Mouse (Mus musculus): ENCODE measurements at regions not wholly inside any gene's neighbourhood (a gene's known extent, or its start where the extent isn't known, plus 50 kb on each side); places are given as distances from the start of the nearest gene placed in this dataset.

- WGBS: 46% methylated on average over 6 of the region's 6 CpGs
- no peaks in the 10 kb centered on the region for H3K27me3 ChIP-seq (replicated peaks)
- no peak overlapping the region for H3K27ac ChIP-seq
- ATAC-seq (replicated peaks): no peak
- no peak overlapping the region for H3K4me3 ChIP-seq
- no peaks in the 10 kb centered on the region for H3K9me3 ChIP-seq
- peaks cover 7% of the 10 kb centered on the region for H3K4me1 ChIP-seq
- no peak overlapping the region for H3K4me2 ChIP-seq
- H3K9ac ChIP-seq: no peak overlapping the region
- H3K36me3 ChIP-seq (replicated peaks): no peaks in the 10 kb centered on the region
These were observed 100.4 kb upstream of the Gm9747 start for GRCm38 (mm10) chr1:82132536-82132935.

- Histone ChIP-seq H3K4me3 (no peak overlapping the region), H3K36me3 (replicated peaks) (no peaks in the 10 kb centered on the region), H3K4me2 (no peak overlapping the region), H3K27ac (no peak overlapping the region), H3K4me1 (peaks cover 3% of the 10 kb centered on the region), H3K9ac (no peak overlapping the region), H3K9me3 (no peaks in the 10 kb centered on the region), H3K27me3 (replicated peaks) (no peaks in the 10 kb centered on the region)
- WGBS: 90% methylated on average over 2 of the region's 2 CpGs
- ATAC-seq (replicated peaks): no peak
These were observed 98.0 kb upstream of the Gm9747 start for GRCm38 (mm10) chr1:82134938-82135337.

GRCm38 (mm10) chr1:82135761-82136331 lies 97.1 kb upstream of the Gm9747 start:
- Histone ChIP-seq H3K9ac (no peak overlapping the region), H3K4me2 (no peak overlapping the region), H3K4me1 (no peaks in the 10 kb centered on the region; the same call in 1 of the 2 replicates), H3K4me3 (no peak overlapping the region), H3K27ac (no peak overlapping the region; the same call in none of the 2 replicates), H3K9me3 (no peaks in the 10 kb centered on the region), H3K27me3 (replicated peaks) (no peaks in the 10 kb centered on the region), H3K36me3 (replicated peaks) (no peaks in the 10 kb centered on the region)
- ATAC-seq (replicated peaks): peak; percentile 48
- WGBS: 59% methylated on average over 8 of the region's 8 CpGs

- Histone ChIP-seq H3K4me2 (no peak overlapping the region), H3K27ac (no peak overlapping the region), H3K4me3 (no peak overlapping the region), H3K9me3 (no peaks in the 10 kb centered on the region), H3K27me3 (replicated peaks) (no peaks in the 10 kb centered on the region), H3K9ac (no peak overlapping the region), H3K36me3 (replicated peaks) (no peaks in the 10 kb centered on the region), H3K4me1 (no peaks in the 10 kb centered on the region)
- ATAC-seq (replicated peaks): no peak
- WGBS: 88% methylated on average over 2 of the region's 2 CpGs
These were observed 87.7 kb upstream of the Gm9747 start for GRCm38 (mm10) chr1:82145256-82145655.

- no peak overlapping the region for H3K4me3 ChIP-seq
- H3K36me3 ChIP-seq (replicated peaks): no peaks in the 10 kb centered on the region
- H3K4me2 ChIP-seq: no peak overlapping the region
- no peaks in the 10 kb centered on the region for H3K9me3 ChIP-seq
- H3K9ac ChIP-seq: no peak overlapping the region
- no peaks in the 10 kb centered on the region for H3K27me3 ChIP-seq (replicated peaks)
- ATAC-seq (replicated peaks): peak; percentile 86
- 60% methylated on average over 13 of the region's 13 CpGs for WGBS
- H3K27ac ChIP-seq: no peak overlapping the region
- H3K4me1 ChIP-seq: no peaks in the 10 kb centered on the region
These were observed 82.4 kb upstream of the Gm9747 start for GRCm38 (mm10) chr1:82150219-82151128.

- Histone ChIP-seq H3K9me3 (no peaks in the 10 kb centered on the region), H3K4me3 (no peak overlapping the region), H3K27ac (no peak overlapping the region), H3K27me3 (replicated peaks) (no peaks in the 10 kb centered on the region), H3K36me3 (replicated peaks) (no peaks in the 10 kb centered on the region), H3K9ac (no peak overlapping the region), H3K4me2 (no peak overlapping the region), H3K4me1 (no peaks in the 10 kb centered on the region)
- no peak for ATAC-seq (replicated peaks)
These were observed 77.0 kb upstream of the Gm9747 start for GRCm38 (mm10) chr1:82155961-82156360.

GRCm38 (mm10) chr1:82157013-82157412 lies 75.9 kb upstream of the Gm9747 start:
- 57% methylated on average over 1 of the region's 1 CpGs for WGBS

GRCm38 (mm10) chr1:82158466-82158865 lies 74.4 kb upstream of the Gm9747 start:
- Histone ChIP-seq H3K9ac (no peak overlapping the region), H3K36me3 (replicated peaks) (no peaks in the 10 kb centered on the region), H3K4me2 (no peak overlapping the region), H3K4me1 (no peaks in the 10 kb centered on the region), H3K9me3 (no peaks in the 10 kb centered on the region), H3K4me3 (no peak overlapping the region), H3K27me3 (replicated peaks) (no peaks in the 10 kb centered on the region), H3K27ac (no peak overlapping the region)
- ATAC-seq (replicated peaks): no peak
- 47% methylated on average over 3 of the region's 3 CpGs for WGBS

More at GRCm38 (mm10) chr1:82157013-82157412, 75.9 kb upstream of the Gm9747 start:
- Histone ChIP-seq H3K4me1 (no peaks in the 10 kb centered on the region), H3K27me3 (replicated peaks) (no peaks in the 10 kb centered on the region), H3K4me2 (no peak overlapping the region), H3K36me3 (replicated peaks) (no peaks in the 10 kb centered on the region), H3K9me3 (no peaks in the 10 kb centered on the region), H3K4me3 (no peak overlapping the region), H3K9ac (no peak overlapping the region), H3K27ac (no peak overlapping the region)
- no peak; the same call in 1 of the 2 replicates for ATAC-seq (replicated peaks)

- Histone ChIP-seq H3K4me3 (no peak overlapping the region), H3K27me3 (replicated peaks) (no peaks in the 10 kb centered on the region), H3K4me2 (no peak overlapping the region), H3K9ac (no peak overlapping the region), H3K36me3 (replicated peaks) (no peaks in the 10 kb centered on the region), H3K9me3 (no peaks in the 10 kb centered on the region), H3K4me1 (no peaks in the 10 kb centered on the region), H3K27ac (no peak overlapping the region)
- no peak for ATAC-seq (replicated peaks)
- 92% methylated on average over 3 of the region's 3 CpGs for WGBS
These were observed 73.7 kb upstream of the Gm9747 start for GRCm38 (mm10) chr1:82159201-82159600.

GRCm38 (mm10) chr1:82162926-82163325 lies 70.0 kb upstream of the Gm9747 start:
- H3K9me3 ChIP-seq: no peaks in the 10 kb centered on the region
- H3K27me3 ChIP-seq (replicated peaks): no peaks in the 10 kb centered on the region
- no peak overlapping the region for H3K9ac ChIP-seq
- no peaks in the 10 kb centered on the region for H3K4me1 ChIP-seq
- H3K36me3 ChIP-seq (replicated peaks): no peaks in the 10 kb centered on the region
- 87% methylated on average over 6 of the region's 6 CpGs for WGBS
- no peak overlapping the region for H3K4me3 ChIP-seq
- ATAC-seq (replicated peaks): no peak
- H3K4me2 ChIP-seq: no peak overlapping the region
- no peak overlapping the region for H3K27ac ChIP-seq

- no peak overlapping the region for H3K4me3 ChIP-seq
- 85% methylated on average over 4 of the region's 4 CpGs for WGBS
- H3K27ac ChIP-seq: no peak overlapping the region
- H3K4me1 ChIP-seq: no peaks in the 10 kb centered on the region
- H3K36me3 ChIP-seq (replicated peaks): no peaks in the 10 kb centered on the region
- ATAC-seq (replicated peaks): no peak
- H3K9ac ChIP-seq: no peak overlapping the region
- no peaks in the 10 kb centered on the region for H3K27me3 ChIP-seq (replicated peaks)
- H3K4me2 ChIP-seq: no peak overlapping the region
- no peaks in the 10 kb centered on the region for H3K9me3 ChIP-seq
These were observed 64.8 kb upstream of the Gm9747 start for GRCm38 (mm10) chr1:82168158-82168557.

GRCm38 (mm10) chr1:82168949-82169348 lies 64.0 kb upstream of the Gm9747 start:
- no peak overlapping the region for H3K9ac ChIP-seq
- ATAC-seq (replicated peaks): no peak
- 96% methylated on average over 2 of the region's 2 CpGs for WGBS

GRCm38 (mm10) chr1:82180427-82180826 lies 52.5 kb upstream of the Gm9747 start:
- Histone ChIP-seq H3K9ac (no peak overlapping the region), H3K9me3 (no peaks in the 10 kb centered on the region), H3K36me3 (replicated peaks) (no peaks in the 10 kb centered on the region), H3K4me1 (no peaks in the 10 kb centered on the region), H3K4me3 (no peak overlapping the region), H3K4me2 (no peak overlapping the region), H3K27me3 (replicated peaks) (no peaks in the 10 kb centered on the region; the same call in 1 of the 2 replicates), H3K27ac (no peak overlapping the region)
- 76% methylated on average over 1 of the region's 1 CpGs for WGBS
- no peak for ATAC-seq (replicated peaks)

More at GRCm38 (mm10) chr1:82168949-82169348, 64.0 kb upstream of the Gm9747 start:
- H3K9me3 ChIP-seq: no peaks in the 10 kb centered on the region
- no peaks in the 10 kb centered on the region for H3K27me3 ChIP-seq (replicated peaks)
- H3K36me3 ChIP-seq (replicated peaks): no peaks in the 10 kb centered on the region
- H3K4me3 ChIP-seq: no peak overlapping the region
- no peak overlapping the region for H3K4me2 ChIP-seq
- H3K27ac ChIP-seq: no peak overlapping the region
- no peaks in the 10 kb centered on the region for H3K4me1 ChIP-seq
